Mouse (Mus musculus): Measurements from ENCODE around the gene Itga6. TPM values are rescaled to one million over a fixed set of nuclear protein-coding genes. Genes with fewer than 3 reads are reported as not detected.

Itga6 gene
- polyA plus RNA-seq, 1 experiment from 2014 or later = 93.7 TPM

DNA sequence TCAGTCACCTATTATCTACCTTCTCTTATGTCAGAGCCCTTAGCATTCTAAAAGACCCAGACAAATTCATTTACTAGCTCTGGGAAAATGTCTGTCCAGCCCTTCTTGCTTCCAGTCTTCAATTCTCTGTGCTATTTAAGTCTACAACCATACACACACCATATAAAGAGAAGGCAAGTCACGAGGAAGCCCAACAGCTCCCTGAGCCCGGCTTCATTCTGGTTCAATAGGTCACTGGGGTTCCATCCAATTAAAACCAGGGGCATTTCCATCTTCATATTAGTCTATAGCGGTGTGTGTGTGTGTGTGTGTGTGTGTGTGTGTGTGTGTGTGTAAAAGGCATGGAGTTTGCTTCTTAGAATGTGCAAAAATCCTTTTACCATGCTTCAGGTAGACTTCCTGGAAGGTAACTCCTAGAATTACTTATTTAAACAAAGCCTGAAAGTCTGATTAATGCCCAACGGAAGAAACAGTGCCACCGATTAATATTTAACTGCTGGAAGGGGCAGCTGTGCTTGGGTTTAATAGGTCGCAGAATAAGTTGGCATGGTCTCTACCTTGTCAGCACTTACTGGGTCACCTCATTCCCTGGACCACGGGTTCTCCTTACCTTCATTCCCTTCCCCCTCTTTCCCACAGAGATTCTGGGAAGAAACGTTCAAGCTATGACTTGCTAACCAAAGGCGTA, 6.1 kb upstream of the Itga6 start:
- DNase-seq (ENCODE audit: low spot score) = no peak

DNA sequence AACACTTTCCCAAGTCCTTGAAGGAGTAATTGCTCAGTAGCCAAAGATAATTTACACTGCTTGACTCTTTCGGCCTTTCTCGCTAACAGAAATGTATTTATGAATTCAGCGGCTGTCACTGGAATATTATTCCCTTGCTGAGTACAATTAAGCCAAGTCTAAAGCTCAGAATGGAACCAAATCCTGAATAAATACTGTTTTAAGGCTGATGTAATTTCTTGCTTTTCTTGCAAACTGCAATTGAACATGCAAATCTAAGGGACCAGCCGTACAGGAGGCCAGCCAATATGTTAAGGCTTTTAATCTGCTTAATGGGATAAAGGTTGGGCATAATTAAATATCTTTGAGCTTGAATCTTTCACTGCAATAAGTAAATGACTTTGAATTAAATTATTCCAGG, 2.9 kb upstream of the Itga6 start:
- DNase-seq (ENCODE audit: low spot score) = no peak
- WGBS = 88% methylated on average over 4 of the region's 4 CpGs
- Histone ChIP-seq H3K4me1 (peaks cover 59% of the 10 kb centered on the region), H3K27ac (no peak overlapping the region), H3K36me3 (no peaks in the 10 kb centered on the region), H3K4me3 (no peak overlapping the region), H3K9me3 (no peaks in the 10 kb centered on the region), H3K27me3 (ENCODE audit: insufficient read depth, poor library complexity, severe bottlenecking) (no peaks in the 10 kb centered on the region)

More for the DNA sequence above, 6.1 kb upstream of the Itga6 start:
- Histone ChIP-seq H3K36me3 (no peaks in the 10 kb centered on the region), H3K27ac (peak overlapping the region; percentile 18; the same call in 1 of the 2 replicates), H3K4me1 (peaks cover 29% of the 10 kb centered on the region), H3K9me3 (no peaks in the 10 kb centered on the region), H3K27me3 (ENCODE audit: insufficient read depth, poor library complexity, severe bottlenecking) (no peaks in the 10 kb centered on the region), H3K4me3 (no peak overlapping the region)
- 73% methylated on average over 9 of the region's 9 CpGs for WGBS

DNA sequence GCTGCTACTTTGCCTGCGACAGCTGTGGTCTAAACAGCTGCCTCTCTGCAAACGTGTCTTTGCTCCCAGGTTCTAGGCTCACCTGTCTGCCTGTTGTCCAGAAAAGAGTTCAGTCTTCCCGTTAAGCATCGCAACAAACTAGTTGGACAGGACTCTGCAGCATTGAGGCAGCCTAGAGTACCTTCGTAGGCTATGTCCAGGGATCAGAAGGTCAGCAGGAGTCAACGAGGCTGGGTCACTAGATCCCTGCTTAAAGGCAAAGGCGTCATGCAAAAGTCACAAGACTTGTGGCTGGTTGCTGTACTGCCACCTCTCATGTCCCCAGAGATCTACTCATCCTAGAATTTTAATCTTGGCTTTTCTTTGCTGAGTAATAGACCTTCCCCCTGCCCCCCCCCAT, 2.0 kb upstream of the Itga6 start:
- Histone ChIP-seq H3K4me3 (no peak overlapping the region), H3K27me3 (ENCODE audit: insufficient read depth, poor library complexity, severe bottlenecking) (no peaks in the 10 kb centered on the region), H3K4me1 (peaks cover 63% of the 10 kb centered on the region), H3K36me3 (no peaks in the 10 kb centered on the region), H3K9me3 (no peaks in the 10 kb centered on the region), H3K27ac (peak overlapping the region; percentile 72; the same call in 1 of the 2 replicates)
- WGBS = 47% methylated on average over 7 of the region's 7 CpGs
- no peak for DNase-seq (ENCODE audit: low spot score)

DNA sequence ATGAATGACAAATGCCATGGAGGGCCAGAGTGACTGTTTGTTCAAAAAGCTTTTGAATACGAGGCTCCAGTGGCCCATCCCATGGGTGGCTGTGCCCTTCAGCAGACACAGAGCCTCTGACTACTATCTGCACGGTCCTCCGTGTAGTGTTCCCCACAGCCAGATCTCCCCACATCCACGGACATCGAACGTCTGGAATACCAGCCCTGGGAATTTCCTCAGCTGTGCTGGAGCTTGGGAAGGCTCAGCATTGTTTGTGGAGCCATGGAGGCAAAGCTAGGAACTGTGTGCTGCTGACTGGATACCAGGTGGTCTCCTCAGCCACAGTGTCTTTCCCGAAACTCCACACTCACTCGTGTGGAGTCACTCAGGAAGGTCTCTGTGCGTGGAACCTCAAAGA, 1.1 kb upstream of the Itga6 start:
- no peaks in the 10 kb centered on the region for H3K36me3 ChIP-seq
- H3K27ac ChIP-seq = peak overlapping the region; percentile 90
- H3K9me3 ChIP-seq = no peaks in the 10 kb centered on the region
- H3K27me3 ChIP-seq (ENCODE audit: insufficient read depth, poor library complexity, severe bottlenecking) = no peaks in the 10 kb centered on the region
- WGBS = 14% methylated on average over 9 of the region's 9 CpGs
- H3K4me3 ChIP-seq = no peak overlapping the region
- peaks cover 58% of the 10 kb centered on the region for H3K4me1 ChIP-seq
- DNase-seq (ENCODE audit: low spot score) = no peak

DNA sequence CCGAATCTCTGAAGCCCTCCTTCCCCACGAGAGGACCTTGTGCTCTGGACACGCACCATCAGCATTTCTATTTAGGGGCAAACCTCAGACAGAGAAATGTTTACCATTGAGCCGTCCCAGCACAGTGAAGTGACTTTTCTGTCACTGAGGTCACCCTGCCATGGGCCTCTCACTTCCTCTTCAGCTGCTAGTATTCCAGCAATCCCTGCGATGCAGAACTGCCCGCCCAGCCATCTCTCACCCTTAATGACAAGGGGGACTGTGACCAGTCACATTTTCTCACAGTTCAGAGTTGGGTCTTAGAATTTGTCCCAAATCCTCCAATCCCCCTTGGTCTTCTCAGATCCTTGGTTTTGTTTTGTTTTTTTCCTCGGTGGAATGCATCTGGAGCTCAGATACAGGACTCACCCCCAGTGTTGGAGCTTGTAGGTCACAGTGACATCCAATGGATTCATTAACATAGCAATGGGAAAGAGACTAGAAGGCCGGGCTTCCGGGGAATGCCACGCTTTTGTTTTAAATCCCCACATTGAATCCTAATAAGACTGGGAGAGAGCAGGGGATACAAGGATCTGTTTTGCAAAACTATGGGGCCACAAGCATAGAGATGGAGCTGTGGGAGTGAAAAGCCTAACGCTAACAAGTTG, 432 bp upstream of the Itga6 start:
- peak; percentile 82 for DNase-seq (ENCODE audit: low spot score)
- 9% methylated on average over 11 of the region's 11 CpGs for WGBS
- Histone ChIP-seq H3K4me3 (no peak overlapping the region), H3K9me3 (no peaks in the 10 kb centered on the region), H3K27ac (peak overlapping the region; percentile 90), H3K4me1 (peaks cover 64% of the 10 kb centered on the region), H3K36me3 (no peaks in the 10 kb centered on the region), H3K27me3 (ENCODE audit: insufficient read depth, poor library complexity, severe bottlenecking) (no peaks in the 10 kb centered on the region)

DNA sequence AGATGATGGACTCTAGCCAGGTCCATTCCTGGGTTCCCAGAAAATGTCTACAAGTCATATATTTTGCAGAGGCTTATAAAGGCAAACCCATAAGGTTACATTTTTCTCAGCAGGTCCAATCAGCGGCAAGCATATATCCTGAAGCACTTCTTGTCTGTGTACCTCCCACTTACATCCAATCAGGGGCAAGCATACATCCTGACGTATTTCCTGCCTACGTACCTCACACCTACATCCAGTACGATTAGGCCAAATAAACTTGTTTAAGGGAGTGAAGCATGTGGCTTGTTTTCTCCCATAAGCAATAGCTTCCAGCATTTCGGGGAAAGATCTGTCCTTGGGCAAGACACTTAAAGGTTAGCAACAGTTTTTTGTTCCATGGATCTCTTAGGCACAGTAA, 3.0 kb downstream of the Itga6 start:
- H3K36me3 ChIP-seq = no peaks in the 10 kb centered on the region
- no peak overlapping the region for H3K27ac ChIP-seq
- no peak overlapping the region for H3K4me3 ChIP-seq
- H3K27me3 ChIP-seq (ENCODE audit: insufficient read depth, poor library complexity, severe bottlenecking) = no peaks in the 10 kb centered on the region
- WGBS = 81% methylated on average over 5 of the region's 5 CpGs
- H3K4me1 ChIP-seq = peaks cover 72% of the 10 kb centered on the region
- no peaks in the 10 kb centered on the region for H3K9me3 ChIP-seq
- no peak for DNase-seq (ENCODE audit: low spot score)

DNA sequence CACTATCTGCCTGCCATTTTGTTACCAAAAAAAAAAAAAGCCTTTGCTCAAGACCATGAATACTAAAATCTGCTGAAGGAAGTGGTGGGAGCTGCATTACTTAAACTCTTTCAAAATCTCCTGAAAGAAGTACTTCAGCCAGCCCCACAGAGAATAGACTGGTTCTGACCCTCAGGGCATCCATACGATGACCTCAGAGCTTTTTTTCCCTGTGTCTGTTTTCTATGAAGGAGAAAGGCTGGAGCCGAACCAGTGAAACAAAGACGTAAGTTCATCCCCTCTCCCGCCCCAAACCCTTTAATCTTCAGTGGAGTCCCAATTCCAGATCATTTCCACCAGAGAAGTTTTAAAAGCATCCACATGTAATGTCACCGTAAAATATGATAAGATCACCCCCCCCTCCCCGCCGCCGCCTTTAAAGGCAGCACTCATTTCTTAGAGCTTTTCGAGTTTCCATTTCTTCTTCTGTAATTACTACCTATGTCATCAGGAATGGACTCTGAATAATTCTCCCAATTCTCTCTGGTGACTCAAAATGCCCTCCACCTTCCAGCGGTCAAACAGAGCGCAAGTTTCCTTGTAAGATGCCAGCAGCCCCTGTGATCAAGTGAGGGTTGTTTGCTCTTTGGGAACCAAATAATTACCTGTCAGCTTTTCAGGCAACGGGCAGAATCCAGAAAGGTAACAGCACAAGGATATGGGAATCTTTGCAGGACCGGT, 4.1 kb downstream of the Itga6 start:
- 66% methylated on average over 13 of the region's 13 CpGs for WGBS
- Histone ChIP-seq H3K27me3 (ENCODE audit: insufficient read depth, poor library complexity, severe bottlenecking) (no peaks in the 10 kb centered on the region), H3K9me3 (no peaks in the 10 kb centered on the region), H3K27ac (no peak overlapping the region), H3K36me3 (no peaks in the 10 kb centered on the region), H3K4me3 (no peak overlapping the region), H3K4me1 (peaks cover 61% of the 10 kb centered on the region)
- DNase-seq (ENCODE audit: low spot score) = no peak

DNA sequence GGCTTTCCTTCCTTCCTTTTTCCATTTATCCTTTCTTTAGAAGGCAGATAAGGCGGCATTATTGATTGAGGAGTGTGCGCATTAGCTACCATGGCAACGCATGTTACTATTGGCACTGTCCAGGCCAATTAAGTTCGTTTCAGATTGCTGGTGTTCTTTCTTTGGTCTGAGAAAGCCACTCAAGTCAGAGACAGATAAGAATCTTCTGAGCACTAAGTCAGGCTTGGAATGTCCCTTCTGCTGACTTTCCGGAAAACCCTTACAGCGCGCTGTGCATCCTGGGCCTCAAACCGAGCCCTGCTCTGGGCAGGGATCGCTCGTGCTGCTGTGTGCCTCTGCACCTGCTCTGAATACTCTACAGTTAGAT, 4.7 kb downstream of the Itga6 start:
- no peaks in the 10 kb centered on the region for H3K27me3 ChIP-seq (ENCODE audit: insufficient read depth, poor library complexity, severe bottlenecking)
- no peaks in the 10 kb centered on the region for H3K9me3 ChIP-seq
- no peak overlapping the region for H3K4me3 ChIP-seq
- WGBS = 49% methylated on average over 10 of the region's 10 CpGs
- peaks cover 55% of the 10 kb centered on the region for H3K4me1 ChIP-seq
- H3K27ac ChIP-seq = no peak overlapping the region
- DNase-seq (ENCODE audit: low spot score) = no peak
- H3K36me3 ChIP-seq = no peaks in the 10 kb centered on the region

DNA sequence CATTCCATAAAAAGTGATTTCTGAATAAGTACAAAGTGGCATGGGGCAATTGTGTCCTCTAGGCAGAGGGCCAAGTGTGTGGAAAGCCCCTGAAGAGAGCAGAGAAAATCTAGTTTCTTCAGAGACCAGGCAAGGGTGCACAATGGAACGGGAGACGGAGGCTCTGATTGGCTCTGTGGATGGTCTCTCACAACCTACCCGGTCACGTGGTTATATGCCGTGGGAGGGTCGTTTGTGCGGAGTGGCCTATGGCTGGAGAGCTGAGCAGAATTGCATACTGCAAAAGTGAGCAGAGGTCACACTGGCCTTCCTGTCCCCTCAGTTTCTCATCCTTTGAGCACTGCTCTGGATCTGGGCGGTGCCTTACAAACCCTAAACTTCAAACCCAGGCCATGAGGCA, 5.9 kb downstream of the Itga6 start:
- DNase-seq (ENCODE audit: low spot score) = no peak
- no peak overlapping the region for H3K4me3 ChIP-seq
- peaks cover 43% of the 10 kb centered on the region for H3K4me1 ChIP-seq
- no peaks in the 10 kb centered on the region for H3K9me3 ChIP-seq
- H3K27me3 ChIP-seq (ENCODE audit: insufficient read depth, poor library complexity, severe bottlenecking) = no peaks in the 10 kb centered on the region
- 0 out of 2 replicates have a peak overlapping the region, but pooled peaks have one; percentile 37 for H3K27ac ChIP-seq
- WGBS = 71% methylated on average over 8 of the region's 8 CpGs
- H3K36me3 ChIP-seq = no peaks in the 10 kb centered on the region

DNA sequence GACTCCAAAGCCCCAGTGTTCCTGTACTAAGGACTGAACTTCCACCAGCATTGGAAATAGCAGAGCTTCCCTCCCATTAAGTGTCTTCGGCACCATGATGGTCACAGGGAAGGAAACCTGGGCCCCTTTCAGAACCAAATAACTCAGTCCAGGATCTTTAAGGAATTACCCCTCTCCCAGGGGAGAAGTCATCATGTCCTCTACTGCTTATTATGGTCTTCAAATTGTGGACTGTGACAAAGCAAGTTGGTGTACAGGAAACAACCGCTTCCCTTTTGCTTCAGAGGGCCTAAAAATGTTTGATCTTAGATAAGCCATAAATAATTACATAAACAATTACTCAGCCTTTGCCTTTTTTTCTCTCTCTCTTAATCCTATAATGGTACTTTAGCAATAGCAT, 6.4 kb downstream of the Itga6 start:
- Histone ChIP-seq H3K4me1 (peaks cover 38% of the 10 kb centered on the region), H3K9me3 (no peaks in the 10 kb centered on the region), H3K27me3 (ENCODE audit: insufficient read depth, poor library complexity, severe bottlenecking) (no peaks in the 10 kb centered on the region), H3K4me3 (no peak overlapping the region), H3K36me3 (no peaks in the 10 kb centered on the region), H3K27ac (0 out of 2 replicates have a peak overlapping the region, but pooled peaks have one; percentile 37)
- DNase-seq (ENCODE audit: low spot score) = no peak
- WGBS = 76% methylated on average over 2 of the region's 2 CpGs

DNA sequence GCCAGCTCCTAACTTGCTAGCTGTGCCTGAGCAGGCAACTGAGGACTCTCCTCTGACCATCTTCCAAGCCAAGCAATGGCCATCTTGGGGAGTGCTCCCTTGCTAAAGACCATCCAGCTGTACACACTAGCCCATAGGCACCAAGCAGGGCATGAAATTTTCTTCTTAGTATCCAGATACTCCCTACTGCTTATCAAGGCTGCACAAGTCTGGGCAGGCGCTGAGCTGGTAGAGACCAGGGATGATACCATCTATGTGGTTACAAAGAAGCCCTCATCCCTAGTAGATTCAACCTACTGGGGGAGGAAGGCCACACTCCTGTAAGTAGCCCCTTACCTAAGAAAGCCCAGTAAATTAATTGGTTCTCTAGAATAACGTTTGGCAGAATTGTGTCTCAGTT, 7.0 kb downstream of the Itga6 start:
- Histone ChIP-seq H3K36me3 (no peaks in the 10 kb centered on the region), H3K4me3 (no peak overlapping the region), H3K27ac (no peak overlapping the region), H3K9me3 (no peaks in the 10 kb centered on the region), H3K4me1 (peaks cover 38% of the 10 kb centered on the region), H3K27me3 (ENCODE audit: insufficient read depth, poor library complexity, severe bottlenecking) (no peaks in the 10 kb centered on the region)
- no peak for DNase-seq (ENCODE audit: low spot score)
- WGBS = 79% methylated on average over 2 of the region's 2 CpGs

DNA sequence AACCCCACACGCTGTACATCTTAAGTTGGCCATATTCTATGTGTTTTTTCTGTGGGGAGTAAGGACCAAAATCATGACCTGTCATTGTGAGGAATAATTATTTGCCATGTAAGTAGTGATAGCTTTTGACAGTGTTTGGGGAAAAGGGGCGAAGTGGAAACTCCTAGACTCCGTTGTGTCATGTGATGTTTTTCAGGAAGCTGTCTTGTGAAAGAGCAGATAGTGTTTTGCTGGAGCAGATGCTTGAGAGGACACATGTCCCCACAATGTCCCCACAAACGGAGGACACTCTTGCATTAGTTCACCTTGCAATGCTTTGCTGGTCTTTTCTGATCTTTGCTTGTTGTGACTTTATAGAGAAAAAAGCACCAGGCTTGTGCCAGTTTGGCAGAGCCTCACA, 7.7 kb downstream of the Itga6 start:
- Histone ChIP-seq H3K36me3 (no peaks in the 10 kb centered on the region), H3K9me3 (no peaks in the 10 kb centered on the region), H3K4me3 (no peak overlapping the region), H3K4me1 (peaks cover 33% of the 10 kb centered on the region), H3K27me3 (ENCODE audit: insufficient read depth, poor library complexity, severe bottlenecking) (no peaks in the 10 kb centered on the region), H3K27ac (no peak overlapping the region)
- WGBS = 56% methylated on average over 4 of the region's 4 CpGs
- no peak for DNase-seq (ENCODE audit: low spot score)

DNA sequence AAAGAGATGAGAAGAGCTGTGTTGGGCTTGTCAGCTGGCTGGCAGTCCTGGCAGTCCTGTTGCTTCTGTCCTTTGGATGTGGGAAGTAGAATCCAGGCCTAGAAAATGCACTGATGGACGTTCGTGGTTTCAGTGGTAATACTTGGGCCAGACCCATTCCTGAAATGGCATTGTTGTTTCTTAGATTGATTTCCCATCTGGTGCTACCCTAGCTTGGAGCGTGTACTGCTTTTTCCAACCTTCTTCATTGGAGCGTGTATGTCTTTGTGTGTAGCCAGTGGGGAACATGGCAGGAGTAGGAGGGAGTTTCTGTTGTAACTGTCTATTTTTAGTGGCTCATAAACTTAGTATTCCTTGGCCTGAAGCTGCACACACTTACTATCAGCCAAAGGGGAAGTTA, 10.3 kb downstream of the Itga6 start:
- Histone ChIP-seq H3K36me3 (no peaks in the 10 kb centered on the region), H3K4me3 (no peak overlapping the region), H3K4me1 (peaks cover 31% of the 10 kb centered on the region), H3K27me3 (ENCODE audit: insufficient read depth, poor library complexity, severe bottlenecking) (no peaks in the 10 kb centered on the region), H3K27ac (no peak overlapping the region), H3K9me3 (no peaks in the 10 kb centered on the region)
- DNase-seq (ENCODE audit: low spot score) = no peak
- WGBS = 80% methylated on average over 4 of the region's 4 CpGs

Data from heart, embryonic 10.5 days (tissue).